Mouse (Mus musculus) adrenal gland, postnatal 14 days (tissue): ENCODE data around the gene Ska2. TPM values are rescaled to one million over a fixed set of nuclear protein-coding genes. Genes with fewer than 3 reads are reported as not detected.

Source experiments
- DNase-seq: peaks from one replicate; pipeline ENCODE4 v3.0.0; 2021; ENCODE audit warnings: mixed read lengths
- microRNA-seq, 2 experiments: library from miRNA; unstranded; fragments of <30 nt; microRNA quantifications; one replicate each; pipeline ENCODE4 v1.2.0; 2021
- total RNA-seq: library from RNA; stranded (reverse); gene quantifications from 2 replicates; pipeline ENCODE4 v1.2.3, GENCODE M21; 2021

Gene Ska2
- total RNA-seq, 1 experiment from 2014 or later = 10.4 TPM

DNA sequence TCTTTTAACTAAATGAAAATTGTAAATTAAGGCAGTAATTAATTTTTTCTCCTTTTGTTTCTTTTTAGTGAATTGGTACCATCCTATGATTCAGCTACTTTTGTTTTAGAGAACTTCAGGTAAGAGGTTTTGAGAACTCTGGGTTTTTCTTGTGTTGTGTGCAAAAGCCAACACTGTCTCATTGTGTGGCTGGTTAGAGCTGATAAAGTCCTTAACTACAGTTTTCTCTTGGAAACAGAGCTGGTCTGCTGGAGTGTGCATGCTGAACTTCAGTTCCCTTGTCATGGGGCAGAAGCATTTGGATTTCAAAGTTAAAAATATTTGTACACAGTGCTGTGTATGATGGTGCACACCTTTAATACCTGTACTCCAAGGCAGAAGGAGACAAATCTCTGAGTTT is 54.7 kb downstream of the Ska2 start:
- DNase-seq = no peak

DNA sequence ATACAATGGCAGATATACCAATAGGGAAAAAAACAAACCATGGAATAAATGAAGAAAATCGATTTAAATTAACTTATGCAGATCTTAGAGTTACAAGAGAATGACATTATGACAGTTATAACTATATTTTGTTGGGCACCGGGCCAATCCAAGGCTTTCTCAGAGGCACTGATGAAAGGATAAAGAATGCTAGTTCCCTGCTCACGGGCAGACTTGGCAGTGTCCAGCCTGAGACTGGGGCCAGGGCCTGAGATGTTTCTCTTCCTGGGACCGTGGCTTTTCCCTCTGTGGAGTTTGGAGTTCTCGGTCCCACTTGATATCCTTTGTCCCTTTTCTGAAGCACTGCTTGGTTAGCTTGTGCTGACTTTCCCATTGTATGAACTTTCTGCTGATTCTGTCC is 64.6 kb downstream of the Ska2 start:
- DNase-seq = peak; percentile 5

Small RNAs within 50 kb of the gene (microRNA-seq; reads per million reads assigned to microRNA genes)
- 1,192 to 3,327 reads per million in 2 experiments for gene Mir301

Other genes with a start within 250 kb of the Ska2 start
- gene Ypel2, start 115.5 kb upstream of the Ska2 start, total RNA-seq = 20.0 and 22.1 TPM in 2 replicates
- 5.3 and 6.8 TPM in 2 replicates for gene Gdpd1, start 35.2 kb upstream of the Ska2 start, total RNA-seq
- 16.2 and 18.3 TPM in 2 replicates for gene Smg8, start 22.5 kb upstream of the Ska2 start, total RNA-seq
- 5.4 and 6.2 TPM in 2 replicates for gene Prr11, start 526 bp upstream of the Ska2 start, total RNA-seq
- gene Trim37, start 17.8 kb downstream of the Ska2 start, total RNA-seq = 18.0 and 19.0 TPM in 2 replicates
- 14.6 and 16.1 TPM in 2 replicates for gene Ppm1e, start 249.8 kb downstream of the Ska2 start, total RNA-seq